Mouse (Mus musculus): ENCODE measurements around the gene Fam43a. TPM values are rescaled to one million over a fixed set of nuclear protein-coding genes. Genes with fewer than 3 reads are reported as not detected.

The Fam43a gene
- polyA plus RNA-seq, 1 experiment, result 26.4 TPM

DNA sequence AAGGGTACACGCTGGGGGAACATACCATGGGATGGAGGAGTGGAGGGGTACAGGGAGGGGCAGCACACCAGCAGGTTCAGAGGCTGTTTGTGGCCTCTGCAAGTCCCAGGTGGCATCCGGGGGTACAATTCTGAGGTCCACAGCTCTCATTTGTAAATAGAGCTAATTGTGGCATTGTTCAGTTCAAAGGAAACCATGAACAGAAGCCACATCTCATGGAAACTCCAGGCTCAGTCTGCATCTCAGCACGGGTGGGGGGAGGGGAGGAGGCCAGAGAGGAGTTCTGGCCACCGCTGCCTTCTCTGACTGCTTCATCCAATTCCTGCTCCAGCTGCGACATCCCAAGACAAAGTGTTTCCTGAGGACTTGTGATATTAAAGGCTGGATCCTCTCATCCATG, 14.6 kb downstream of the Fam43a start:
- 50% methylated on average over 5 of the region's 5 CpGs for whole genome bisulfite sequencing
- Histone ChIP-seq H3K27me3 (replicated peaks; ENCODE audit: control insufficient read depth, insufficient read depth, low read length) (no peaks in the 10 kb centered on the region), H3K4me1 (ENCODE audit: control insufficient read depth, insufficient read depth, low read length) (no peaks in the 10 kb centered on the region), H3K27ac (ENCODE audit: insufficient read depth, low read depth, low read length) (no peak overlapping the region), H3K36me3 (ENCODE audit: control insufficient read depth, insufficient read depth, low read length) (no peaks in the 10 kb centered on the region), H3K4me3 (ENCODE audit: insufficient read depth, low read depth, low read length) (no peak overlapping the region)
- peak; percentile 22 for DNase-seq
- TF ChIP-seq CTCF (conservative IDR thresholded peaks at IDR 0.05; ENCODE audit: insufficient read depth, insufficient read length, low read depth, low read length), result no peak
- TF ChIP-seq POLR2A (IDR thresholded peaks at IDR 0.05; ENCODE audit: low read depth, low read length), result no peak

DNA sequence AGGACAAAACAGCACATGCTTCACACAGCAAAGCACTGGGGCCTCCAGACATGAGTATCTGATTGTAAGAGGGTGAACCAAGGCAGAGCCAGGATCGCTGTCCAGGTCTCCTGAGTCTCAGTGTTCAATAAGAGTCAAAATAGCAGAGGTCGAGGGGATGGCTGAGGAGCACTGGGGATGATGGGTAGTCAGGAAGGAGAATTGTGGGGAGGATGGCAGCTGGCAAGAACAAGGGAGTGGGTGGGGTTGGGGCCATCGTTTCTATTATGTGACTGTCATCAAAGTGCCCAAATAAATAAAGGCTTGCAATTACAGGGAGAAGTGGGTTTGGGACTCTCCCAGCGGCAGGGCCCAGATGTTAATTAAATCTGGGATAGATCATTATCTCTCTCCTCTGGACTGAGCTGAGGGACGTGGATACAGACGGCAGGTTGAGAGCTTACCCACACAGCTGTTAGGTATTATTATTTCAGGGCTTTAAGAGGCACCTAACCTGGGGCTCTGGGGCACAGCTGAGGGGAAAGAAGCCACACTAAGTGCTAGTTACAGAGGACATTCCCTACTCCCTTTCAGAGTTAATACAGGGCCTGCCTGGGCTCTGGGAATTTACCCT, 15.3 kb downstream of the Fam43a start:
- Histone ChIP-seq H3K27me3 (replicated peaks; ENCODE audit: control insufficient read depth, insufficient read depth, low read length) (no peaks in the 10 kb centered on the region), H3K4me3 (ENCODE audit: insufficient read depth, low read depth, low read length) (no peak overlapping the region), H3K27ac (ENCODE audit: insufficient read depth, low read depth, low read length) (no peak overlapping the region), H3K4me1 (ENCODE audit: control insufficient read depth, insufficient read depth, low read length) (no peaks in the 10 kb centered on the region), H3K36me3 (ENCODE audit: control insufficient read depth, insufficient read depth, low read length) (no peaks in the 10 kb centered on the region)
- no peak for TF ChIP-seq CTCF (conservative IDR thresholded peaks at IDR 0.05; ENCODE audit: insufficient read depth, insufficient read length, low read depth, low read length)
- TF ChIP-seq POLR2A (IDR thresholded peaks at IDR 0.05; ENCODE audit: low read depth, low read length), result no peak
- DNase-seq, result no peak
- 44% methylated on average over 6 of the region's 6 CpGs for WGBS

DNA sequence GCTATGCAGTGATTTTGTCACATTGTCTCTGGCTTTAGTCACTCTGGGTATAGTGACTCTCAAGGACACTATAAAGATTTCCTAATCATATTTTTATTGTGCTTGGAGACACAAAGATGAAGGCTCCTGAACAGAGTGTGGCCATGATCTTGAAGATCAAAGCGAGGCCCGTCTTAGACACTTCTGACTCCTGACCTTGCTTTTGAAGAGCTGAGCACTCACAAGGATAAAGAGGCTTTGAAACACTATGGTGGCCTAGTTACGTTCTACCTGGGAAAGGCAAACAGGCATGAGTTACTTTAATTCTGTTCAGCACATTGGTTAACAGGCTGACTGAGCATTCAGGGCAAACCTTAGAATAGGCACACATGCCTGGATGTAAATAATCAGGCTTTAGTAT, 16.8 kb downstream of the Fam43a start:
- Histone ChIP-seq H3K27ac (ENCODE audit: insufficient read depth, low read depth, low read length) (no peak overlapping the region), H3K27me3 (replicated peaks; ENCODE audit: control insufficient read depth, insufficient read depth, low read length) (no peaks in the 10 kb centered on the region), H3K36me3 (ENCODE audit: control insufficient read depth, insufficient read depth, low read length) (no peaks in the 10 kb centered on the region), H3K4me3 (ENCODE audit: insufficient read depth, low read depth, low read length) (no peak overlapping the region), H3K4me1 (ENCODE audit: control insufficient read depth, insufficient read depth, low read length) (no peaks in the 10 kb centered on the region)
- WGBS, result 84% methylated on average over 3 of the region's 3 CpGs
- DNase-seq, result no peak
- TF ChIP-seq POLR2A (IDR thresholded peaks at IDR 0.05; ENCODE audit: low read depth, low read length) (no peak), CTCF (conservative IDR thresholded peaks at IDR 0.05; ENCODE audit: insufficient read depth, insufficient read length, low read depth, low read length) (no peak)

DNA sequence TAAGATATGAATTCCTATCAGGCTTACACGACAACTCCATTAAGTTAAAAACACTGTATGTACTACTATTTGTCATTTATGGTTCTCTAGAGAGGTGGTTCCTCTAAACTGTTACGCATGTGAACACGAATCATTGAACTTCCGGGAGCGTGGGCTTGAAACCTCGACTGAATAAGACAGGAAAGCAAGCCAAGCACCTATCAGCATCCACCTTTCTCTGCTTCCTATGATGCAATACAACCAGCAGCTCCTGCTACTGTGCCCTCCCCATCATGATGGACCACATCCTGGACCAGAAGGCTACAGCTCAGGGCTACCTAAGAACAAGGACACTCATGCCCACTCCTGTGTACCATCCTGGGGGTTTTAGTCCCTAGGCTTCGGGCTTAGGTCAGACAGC, 24.1 kb downstream of the Fam43a start:
- Histone ChIP-seq H3K4me1 (ENCODE audit: control insufficient read depth, insufficient read depth, low read length) (no peaks in the 10 kb centered on the region), H3K27ac (ENCODE audit: insufficient read depth, low read depth, low read length) (no peak overlapping the region), H3K36me3 (ENCODE audit: control insufficient read depth, insufficient read depth, low read length) (no peaks in the 10 kb centered on the region), H3K4me3 (ENCODE audit: insufficient read depth, low read depth, low read length) (no peak overlapping the region), H3K27me3 (replicated peaks; ENCODE audit: control insufficient read depth, insufficient read depth, low read length) (no peaks in the 10 kb centered on the region)
- 74% methylated on average over 7 of the region's 7 CpGs for WGBS
- TF ChIP-seq CTCF (conservative IDR thresholded peaks at IDR 0.05; ENCODE audit: insufficient read depth, insufficient read length, low read depth, low read length) (no peak), POLR2A (IDR thresholded peaks at IDR 0.05; ENCODE audit: low read depth, low read length) (no peak)
- no peak for DNase-seq

DNA sequence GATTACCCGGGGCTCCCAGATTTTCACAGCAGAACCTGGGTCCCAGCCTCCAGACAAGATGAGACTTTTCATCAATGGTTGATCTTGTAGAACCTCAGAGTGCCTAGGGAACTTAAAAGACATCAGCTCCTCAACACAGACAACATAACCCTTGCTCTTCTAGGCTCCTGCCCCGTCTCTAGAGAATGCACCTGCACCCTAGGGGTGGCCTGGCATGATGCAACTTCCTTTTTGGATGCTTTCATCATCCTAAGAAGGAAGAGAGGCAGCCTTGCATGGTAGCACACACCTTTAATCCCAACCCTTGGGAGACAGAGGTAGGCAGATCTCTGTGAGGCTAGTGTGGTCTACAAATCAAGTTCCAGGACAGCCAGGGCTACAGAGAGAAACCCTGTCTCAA, 25.1 kb downstream of the Fam43a start:
- no peak for DNase-seq
- no peak overlapping the region for H3K27ac ChIP-seq (ENCODE audit: insufficient read depth, low read depth, low read length)
- no peaks in the 10 kb centered on the region for H3K36me3 ChIP-seq (ENCODE audit: control insufficient read depth, insufficient read depth, low read length)
- WGBS, result 74% methylated on average over 2 of the region's 2 CpGs
- no peak overlapping the region for H3K4me3 ChIP-seq (ENCODE audit: insufficient read depth, low read depth, low read length)
- H3K4me1 ChIP-seq (ENCODE audit: control insufficient read depth, insufficient read depth, low read length), result no peaks in the 10 kb centered on the region
- H3K27me3 ChIP-seq (replicated peaks; ENCODE audit: control insufficient read depth, insufficient read depth, low read length), result no peaks in the 10 kb centered on the region
- TF ChIP-seq CTCF (conservative IDR thresholded peaks at IDR 0.05; ENCODE audit: insufficient read depth, insufficient read length, low read depth, low read length) (no peak), POLR2A (IDR thresholded peaks at IDR 0.05; ENCODE audit: low read depth, low read length) (no peak)

DNA sequence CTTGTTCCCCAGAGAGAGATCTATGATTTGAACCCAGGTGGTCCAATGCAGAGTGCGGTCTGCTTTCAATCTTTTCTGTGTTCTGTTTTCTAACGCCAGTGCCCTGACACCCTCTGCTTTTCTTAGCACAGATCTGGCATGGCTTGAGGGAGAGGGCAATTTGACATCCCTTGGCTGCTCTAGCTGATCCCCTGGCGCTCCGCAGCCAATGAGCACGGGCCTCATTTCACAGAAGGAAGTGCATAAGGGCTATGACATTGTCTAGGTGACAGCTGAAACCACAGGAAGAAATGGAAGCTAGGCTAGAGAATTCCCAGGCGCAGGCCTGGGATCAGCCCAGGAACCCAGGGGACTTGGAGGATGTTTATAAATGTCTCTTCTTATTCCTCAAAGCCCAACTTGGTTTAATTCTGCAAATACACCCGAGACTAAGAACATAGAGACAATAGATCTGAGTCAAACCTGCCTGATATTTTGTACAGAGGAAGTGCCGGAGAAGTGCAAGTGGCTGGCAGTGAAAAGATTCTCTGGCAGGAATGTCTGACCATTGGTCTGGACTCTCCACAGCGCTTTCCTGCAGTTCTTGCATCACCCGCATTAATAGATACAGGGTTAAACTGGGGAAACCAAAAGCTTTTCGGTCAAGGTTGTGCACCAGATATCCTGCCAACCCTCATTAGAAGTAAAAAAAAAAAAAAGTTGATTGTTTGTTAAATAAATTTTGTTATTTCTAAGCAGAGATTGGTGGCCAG, 28.2 kb downstream of the Fam43a start:
- Histone ChIP-seq H3K4me3 (ENCODE audit: insufficient read depth, low read depth, low read length) (no peak overlapping the region), H3K27me3 (replicated peaks; ENCODE audit: control insufficient read depth, insufficient read depth, low read length) (no peaks in the 10 kb centered on the region), H3K27ac (ENCODE audit: insufficient read depth, low read depth, low read length) (peak overlapping the region; percentile 26; the same call in 1 of the 2 replicates), H3K4me1 (ENCODE audit: control insufficient read depth, insufficient read depth, low read length) (no peaks in the 10 kb centered on the region), H3K36me3 (ENCODE audit: control insufficient read depth, insufficient read depth, low read length) (no peaks in the 10 kb centered on the region)
- WGBS, result 68% methylated on average over 11 of the region's 11 CpGs
- TF ChIP-seq POLR2A (IDR thresholded peaks at IDR 0.05; ENCODE audit: low read depth, low read length) (no peak), CTCF (conservative IDR thresholded peaks at IDR 0.05; ENCODE audit: insufficient read depth, insufficient read length, low read depth, low read length) (no peak)
- peak; percentile 51 for DNase-seq

DNA sequence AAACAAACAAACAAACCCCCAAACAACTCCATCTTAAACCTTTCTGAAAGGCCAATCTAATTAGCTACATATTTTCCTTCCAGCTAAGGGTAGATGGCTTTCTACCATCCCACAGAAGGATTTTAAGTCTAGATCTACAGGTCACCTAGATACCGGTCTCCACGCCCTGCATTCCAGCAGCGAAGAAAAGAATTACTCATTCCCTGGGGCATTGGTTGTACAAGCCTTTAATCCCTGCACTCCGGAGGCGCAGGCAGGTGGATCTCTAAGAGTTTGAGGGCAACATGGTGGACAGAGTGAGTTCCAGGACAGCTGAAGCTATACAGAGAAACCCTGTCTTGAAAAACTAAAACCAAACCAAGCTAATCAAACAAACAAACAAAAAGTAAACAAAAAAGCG, 28.9 kb downstream of the Fam43a start:
- Histone ChIP-seq H3K4me3 (ENCODE audit: insufficient read depth, low read depth, low read length) (no peak overlapping the region), H3K4me1 (ENCODE audit: control insufficient read depth, insufficient read depth, low read length) (no peaks in the 10 kb centered on the region), H3K36me3 (ENCODE audit: control insufficient read depth, insufficient read depth, low read length) (no peaks in the 10 kb centered on the region), H3K27me3 (replicated peaks; ENCODE audit: control insufficient read depth, insufficient read depth, low read length) (no peaks in the 10 kb centered on the region), H3K27ac (ENCODE audit: insufficient read depth, low read depth, low read length) (no peak overlapping the region)
- no peak for DNase-seq
- TF ChIP-seq CTCF (conservative IDR thresholded peaks at IDR 0.05; ENCODE audit: insufficient read depth, insufficient read length, low read depth, low read length) (no peak), POLR2A (IDR thresholded peaks at IDR 0.05; ENCODE audit: low read depth, low read length) (no peak)
- 63% methylated on average over 6 of the region's 6 CpGs for WGBS

All from kidney, adult 2 months (tissue).